Mouse (Mus musculus) olfactory bulb, adult 2 months (tissue): ENCODE data around the gene Neo1.

Experiments used
- CTCF ChIP-seq: fragments of 200-500 bp; IDR thresholded peaks from 2 replicates; pipeline ENCODE4 v1.5.1; 2012; ENCODE audit warnings: low read depth, mild to moderate bottlenecking, low read length, moderate library complexity; ENCODE audit not compliant: insufficient read depth
- POLR2A ChIP-seq: fragments of 200-500 bp; IDR thresholded peaks from 2 replicates; pipeline ENCODE4 v1.6.1; 2012; ENCODE audit warnings: mild to moderate bottlenecking, low read depth, low read length, moderate library complexity; ENCODE audit not compliant: insufficient read depth

DNA sequence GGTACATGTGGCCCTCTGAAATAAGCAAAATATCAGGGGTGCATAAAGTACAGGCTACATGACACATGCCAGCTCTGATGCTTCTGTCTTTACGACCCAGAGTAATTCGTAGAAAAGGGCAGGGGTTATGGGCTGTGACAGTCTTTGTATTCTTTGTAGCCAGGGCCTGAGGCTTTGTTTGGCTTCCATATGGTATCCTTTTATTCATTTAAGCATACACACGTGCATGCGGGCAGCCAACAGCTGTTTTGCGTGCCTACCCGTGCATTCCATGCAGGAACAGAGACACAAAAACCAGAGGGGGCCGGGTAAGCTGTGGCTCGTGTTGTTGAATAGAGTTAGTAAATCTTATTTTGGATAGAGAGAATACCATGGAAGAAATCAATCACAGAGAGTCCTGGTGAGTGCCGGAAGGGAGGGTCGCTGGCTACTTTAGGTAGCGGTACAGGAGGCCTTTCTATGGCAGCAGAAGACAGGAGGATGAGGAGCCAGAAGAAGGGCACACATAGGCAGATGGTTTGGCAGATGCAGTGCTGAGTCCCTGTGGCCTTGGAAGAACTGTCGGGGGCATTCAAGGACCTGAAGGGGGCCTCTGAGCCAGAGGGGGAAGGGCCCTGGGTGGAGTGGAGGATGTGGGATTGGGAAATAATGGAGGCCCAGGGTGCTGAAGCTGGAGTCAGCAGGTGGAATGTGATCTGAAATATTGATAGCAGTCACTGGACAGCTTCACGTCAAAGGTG is 186.5 kb downstream of the Neo1 start:
- TF ChIP-seq CTCF: no peak
- no peak for TF ChIP-seq POLR2A
